Mouse (Mus musculus) G1E (cell line): Measurements from ENCODE around the gene Rapgef6. TPM values are rescaled to one million over a fixed set of nuclear protein-coding genes. Genes with fewer than 3 reads are reported as not detected.

Source experiments
- ATAC-seq: 2 replicates; pipeline ENCODE4 v1.8.0; 2016; ENCODE audit warnings: mild to moderate bottlenecking; ENCODE audit not compliant: insufficient number of reproducible peaks, poor library complexity, low FRiP score, severe bottlenecking; ENCODE audit errors: extremely low read depth
- DNase-seq: peaks from one replicate; pipeline ENCODE4 v3.0.0; 2012; ENCODE audit warnings: low spot score
- H3K27me3 ChIP-seq: 2 replicates; pipeline ENCODE4 v1.6.1; 2012; ENCODE audit warnings: mild to moderate bottlenecking, low read length, inconsistent platforms; ENCODE audit not compliant: insufficient read depth
- H3K36me3 ChIP-seq: replicated peaks from 2 replicates; pipeline ENCODE3; 2012; ENCODE audit warnings: mild to moderate bottlenecking, inconsistent platforms
- H3K4me1 ChIP-seq: 2 replicates; pipeline ENCODE4 v1.6.1; 2012; ENCODE audit warnings: low read depth, low read length, inconsistent platforms, mixed read lengths; ENCODE audit not compliant: insufficient read depth
- H3K4me3 ChIP-seq: 2 replicates; pipeline ENCODE4 v1.5.1; 2012; ENCODE audit warnings: low read depth, mild to moderate bottlenecking, inconsistent platforms, low read length, moderate library complexity, mixed read lengths
- H3K9me3 ChIP-seq: replicated peaks from 2 replicates; pipeline ENCODE4 v1.6.1; 2012; ENCODE audit warnings: inconsistent platforms
- CTCF ChIP-seq: IDR thresholded peaks from 2 replicates; pipeline ENCODE4 v1.5.1; 2012; ENCODE audit warnings: low read depth, low read length, inconsistent platforms, mixed read lengths
- GATA1 ChIP-seq: IDR thresholded peaks from 2 replicates; pipeline ENCODE4 v1.6.1; 2012; ENCODE audit warnings: borderline replicate concordance, low read length, inconsistent platforms, mixed read lengths
- GATA2 ChIP-seq: IDR thresholded peaks from 2 replicates; pipeline ENCODE4 v1.6.1; 2012; ENCODE audit warnings: low read depth, low read length, inconsistent platforms, borderline replicate concordance
- POLR2AphosphoS5 ChIP-seq: IDR thresholded peaks from 2 replicates; pipeline ENCODE4 v1.6.1; 2012; ENCODE audit warnings: low read depth, low read length, inconsistent platforms; ENCODE audit not compliant: insufficient replicate concordance
- TAL1 ChIP-seq: conservative IDR thresholded peaks from 2 replicates; pipeline ENCODE4 v1.6.1; 2012; ENCODE audit warnings: low read depth, low read length, inconsistent platforms, mixed read lengths
- polyA plus RNA-seq: library from polyadenylated mRNA; stranded (reverse); fragments of >175 nt; gene quantifications from 2 replicates; pipeline ENCODE4 v1.2.3, GENCODE M21; 2012
- total RNA-seq, 2 experiments: library from RNA; stranded (forward) in 1 of 2; stranded (reverse) in 1 of 2; fragments of 200-1000 nt in 1 of 2; fragments of >200 nt in 1 of 2; fragmentation: Nextera tagmentation in 1 of 2; gene quantifications; 2 replicates each; pipeline ENCODE4 v1.2.3; 2014 to 2017

Rapgef6 gene
- total and polyA plus RNA-seq, 3 experiments, result 18.9 to 76.5 (median 49.0) TPM

DNA sequence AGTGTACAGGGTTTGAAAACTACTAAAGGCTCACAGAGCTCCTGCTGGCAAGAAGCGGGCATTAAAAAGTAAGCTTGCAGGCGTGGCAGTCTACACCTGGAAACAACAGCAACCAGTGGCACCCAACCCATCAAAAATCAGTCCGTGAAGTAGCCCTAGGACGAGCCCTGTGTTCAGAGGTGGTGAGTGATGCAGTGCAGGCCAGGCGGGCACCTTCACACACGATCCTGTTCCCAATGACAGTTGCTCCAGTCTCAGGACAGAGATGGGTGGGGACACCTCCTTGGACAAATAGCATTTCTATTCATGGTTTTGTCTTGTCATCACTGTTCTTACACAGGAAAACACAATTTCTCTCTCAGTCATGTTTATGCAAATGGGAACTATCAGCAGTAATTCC is 199.4 kb downstream of the Rapgef6 start:
- ATAC-seq (no peak), DNase-seq (no peak)
- Histone ChIP-seq H3K27me3 (no peaks in the 10 kb centered on the region), H3K4me3 (no peak overlapping the region), H3K9me3 (no peaks in the 10 kb centered on the region), H3K4me1 (peaks cover 4% of the 10 kb centered on the region), H3K36me3 (peaks cover 71% of the 10 kb centered on the region)
- no peak for TF ChIP-seq POLR2AphosphoS5
- no peak for TF ChIP-seq CTCF
- TF ChIP-seq GATA2, result no peak
- no peak for TF ChIP-seq TAL1
- TF ChIP-seq GATA1, result no peak

DNA sequence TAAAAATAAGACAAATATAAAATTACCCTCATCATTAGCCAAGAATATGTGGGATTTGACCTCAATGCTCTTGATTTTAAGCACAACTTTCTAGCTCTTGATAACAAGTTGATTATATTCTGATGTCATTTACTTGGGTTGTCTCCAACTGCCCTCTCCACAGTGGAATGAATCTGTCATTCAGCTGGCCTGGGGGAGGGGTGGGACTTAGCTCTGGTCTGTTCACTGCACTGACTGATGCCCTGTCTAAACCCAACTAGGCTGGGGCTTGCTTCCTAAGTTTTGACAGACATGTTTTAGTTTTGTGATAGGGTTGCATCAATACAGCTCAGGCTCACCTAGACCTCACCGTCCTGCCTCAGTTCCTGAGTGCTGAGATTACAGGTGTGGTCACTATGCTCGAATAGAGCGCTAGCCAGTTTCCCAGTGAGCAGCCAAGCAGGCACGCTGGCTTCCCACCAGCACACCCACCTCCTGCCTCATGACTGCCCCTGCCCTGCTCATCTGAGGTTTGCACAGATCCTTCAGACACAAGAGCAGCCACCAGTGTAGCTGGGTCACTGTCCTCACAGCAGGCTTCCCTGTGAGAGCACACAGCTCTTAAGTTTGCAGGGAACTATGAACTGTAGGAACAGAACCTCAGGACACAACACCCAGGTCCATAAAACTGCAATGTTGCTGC is 201.8 kb downstream of the Rapgef6 start:
- TF ChIP-seq GATA2 (no peak), CTCF (no peak), GATA1 (no peak), POLR2AphosphoS5 (no peak), TAL1 (no peak)
- peaks cover 65% of the 10 kb centered on the region for H3K36me3 ChIP-seq

DNA sequence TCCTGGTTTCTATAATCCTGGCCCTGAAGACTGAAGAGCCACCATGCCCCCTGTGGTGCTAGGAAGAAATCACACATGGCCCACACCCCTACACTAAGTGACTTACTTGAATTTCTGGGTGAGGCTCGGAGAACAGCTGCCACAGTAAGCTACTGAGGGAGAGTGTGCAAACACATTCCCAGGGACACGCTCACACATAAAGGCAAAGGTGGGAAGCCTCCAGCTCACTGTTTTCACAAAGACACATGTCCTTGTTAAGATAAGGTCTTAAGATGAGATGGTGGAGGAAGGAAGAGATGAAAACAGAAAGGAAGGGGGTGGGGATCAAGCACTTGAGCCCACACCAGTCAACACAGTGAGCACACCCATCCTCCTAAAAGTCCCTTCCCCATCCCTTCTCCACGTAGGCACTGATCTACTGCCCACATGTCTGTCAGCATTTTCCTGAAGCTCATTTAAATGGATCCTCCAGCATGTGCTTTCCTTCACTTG is 204.0 kb downstream of the Rapgef6 start:
- no peak for ATAC-seq
- Histone ChIP-seq H3K27me3 (no peaks in the 10 kb centered on the region), H3K36me3 (peaks cover 55% of the 10 kb centered on the region), H3K4me1 (peaks cover 14% of the 10 kb centered on the region), H3K9me3 (no peaks in the 10 kb centered on the region), H3K4me3 (no peak overlapping the region)
- no peak for DNase-seq
- TF ChIP-seq GATA2, result no peak
- TF ChIP-seq GATA1, result no peak
- TF ChIP-seq TAL1, result no peak
- TF ChIP-seq CTCF, result no peak
- TF ChIP-seq POLR2AphosphoS5, result no peak

More for the DNA sequence above, 201.8 kb downstream of the Rapgef6 start:
- Histone ChIP-seq H3K9me3 (no peaks in the 10 kb centered on the region), H3K27me3 (no peaks in the 10 kb centered on the region), H3K4me3 (no peak overlapping the region), H3K4me1 (peaks cover 8% of the 10 kb centered on the region)
- DNase-seq (no peak), ATAC-seq (no peak)

DNA sequence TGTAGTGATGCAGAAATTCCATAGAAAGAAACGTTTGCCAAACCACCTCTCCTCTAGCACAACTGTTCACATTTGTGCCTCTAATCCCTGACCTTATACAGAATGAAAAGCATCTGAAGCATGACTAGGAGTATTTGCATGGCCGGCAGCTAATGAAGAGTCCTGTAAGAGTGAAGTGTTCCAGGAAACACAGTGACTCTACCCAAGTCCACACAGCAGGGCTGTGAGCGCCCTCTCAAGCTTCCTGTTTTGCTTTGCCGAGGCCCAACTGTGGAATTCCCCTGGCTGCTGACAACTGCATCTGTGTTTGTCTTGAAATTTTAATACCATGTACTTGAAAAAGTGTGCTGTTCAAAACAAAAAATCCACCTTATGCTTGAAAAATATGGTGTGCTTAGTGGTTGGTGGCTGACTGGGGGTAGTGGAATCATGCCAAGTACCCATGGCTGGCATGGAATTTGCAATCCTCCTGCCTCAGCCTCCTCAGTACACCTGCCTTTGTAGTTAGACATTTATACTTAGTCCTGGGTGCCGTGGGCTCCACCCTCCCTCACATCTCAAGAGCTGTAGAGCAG is 204.8 kb downstream of the Rapgef6 start:
- ATAC-seq (no peak), DNase-seq (no peak)
- peaks cover 50% of the 10 kb centered on the region for H3K36me3 ChIP-seq
- H3K4me3 ChIP-seq, result no peak overlapping the region
- H3K27me3 ChIP-seq, result no peaks in the 10 kb centered on the region
- TF ChIP-seq GATA2 (no peak), POLR2AphosphoS5 (no peak), TAL1 (no peak)
- H3K4me1 ChIP-seq, result peaks cover 16% of the 10 kb centered on the region
- H3K9me3 ChIP-seq, result no peaks in the 10 kb centered on the region

DNA sequence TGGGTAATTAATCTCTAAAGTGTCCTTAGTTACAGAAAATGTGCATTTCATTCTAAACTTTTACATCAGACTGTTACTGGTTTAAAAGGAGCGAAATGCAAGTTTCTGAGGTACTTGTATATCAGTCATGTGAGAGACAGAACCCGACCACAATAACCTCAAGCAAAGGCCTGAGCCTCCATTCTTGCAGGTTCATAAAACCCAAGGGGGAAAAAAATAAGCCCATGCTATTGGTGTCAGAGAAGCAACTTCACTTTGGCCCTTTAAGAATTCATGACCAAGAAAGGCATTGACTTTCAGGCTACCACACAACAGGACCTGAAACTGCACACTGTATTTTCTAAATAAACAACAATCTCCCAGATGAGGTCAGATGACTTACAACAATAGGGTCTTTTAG is 205.7 kb downstream of the Rapgef6 start:
- DNase-seq (no peak), ATAC-seq (no peak)
- Histone ChIP-seq H3K4me3 (no peak overlapping the region), H3K4me1 (peaks cover 16% of the 10 kb centered on the region), H3K36me3 (peaks cover 47% of the 10 kb centered on the region), H3K27me3 (no peaks in the 10 kb centered on the region), H3K9me3 (no peaks in the 10 kb centered on the region)
- TF ChIP-seq GATA2 (no peak), GATA1 (no peak), CTCF (no peak), POLR2AphosphoS5 (no peak), TAL1 (no peak)

DNA sequence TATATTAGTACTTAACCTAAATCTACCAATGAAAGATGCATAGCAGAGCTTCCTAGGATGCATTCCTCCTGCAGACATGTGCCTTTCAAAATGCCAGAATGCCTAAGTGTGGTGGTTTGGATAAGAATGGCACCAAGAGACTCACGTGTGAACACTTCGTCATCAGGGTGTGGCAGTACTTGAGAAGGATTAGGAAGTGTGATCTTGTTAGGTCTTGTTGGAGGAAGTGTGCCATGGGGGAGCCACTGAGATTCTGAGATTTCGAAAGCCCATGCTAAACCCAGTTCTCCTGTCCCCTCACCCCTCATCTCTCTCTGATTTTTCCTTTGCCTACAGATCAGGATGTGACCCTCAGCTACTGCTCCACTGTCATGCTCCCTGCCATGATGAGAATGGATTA is 206.7 kb downstream of the Rapgef6 start:
- ATAC-seq (no peak), DNase-seq (no peak)
- Histone ChIP-seq H3K9me3 (no peaks in the 10 kb centered on the region), H3K36me3 (peaks cover 50% of the 10 kb centered on the region), H3K4me1 (peaks cover 18% of the 10 kb centered on the region), H3K4me3 (no peak overlapping the region), H3K27me3 (no peaks in the 10 kb centered on the region)
- TF ChIP-seq TAL1 (no peak), CTCF (no peak), POLR2AphosphoS5 (no peak), GATA2 (no peak), GATA1 (no peak)
